Mouse (Mus musculus): ENCODE measurements at regions not wholly inside any gene's neighbourhood (a gene's known extent, or its start where the extent isn't known, plus 50 kb on each side); places are given as distances from the start of the nearest gene placed in this dataset.

DNA sequence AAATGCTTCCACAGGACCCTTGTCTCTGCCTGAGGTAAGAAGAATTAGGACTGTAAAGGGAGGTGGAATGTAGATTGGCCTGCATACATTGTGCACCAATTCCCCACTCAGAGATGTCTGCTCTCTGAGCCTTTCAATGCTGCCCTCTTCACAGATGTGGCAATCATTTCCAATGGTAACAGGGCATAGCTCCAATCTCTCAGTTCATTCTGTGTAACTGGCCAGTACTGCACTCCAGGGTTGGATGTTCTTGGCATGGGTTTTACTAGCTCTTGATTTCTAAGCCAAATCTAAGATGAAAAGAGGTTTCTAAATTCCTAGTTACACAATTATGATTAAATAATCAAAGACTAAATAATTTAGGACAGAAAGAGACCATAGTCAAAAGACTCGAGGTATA lies 1439.8 kb upstream of the Lrrc6 start:
- no peak for TF ChIP-seq CTCF (IDR thresholded peaks at IDR 0.05)
- no peak for TF ChIP-seq EP300 (IDR thresholded peaks at IDR 0.05)

All from lung, postnatal 0 days (tissue).